Mouse (Mus musculus): ENCODE data around the gene 6430548M08Rik. TPM values are rescaled to one million over a fixed set of nuclear protein-coding genes. Genes with fewer than 3 reads are reported as not detected.

The 6430548M08Rik gene
- 202 and 212 TPM in 2 replicates for polyA plus RNA-seq (2012; rRNA removed)

GRCm38 (mm10) chr8:120113758-120114255, at the start of gene 6430548M08Rik:
Gene 6430548M08Rik, plus strand, starts transcription at chr8:120114152.
- DNase-seq (ENCODE audit: extremely low spot score in 1 of 2, low spot score in 1 of 2): peak; percentile 100

- DNase-seq (ENCODE audit: extremely low spot score in 1 of 2, low spot score in 1 of 2): no peak
These were observed 48.3 kb upstream of the 6430548M08Rik start for GRCm38 (mm10) chr8:120065611-120066010.

- no peak for DNase-seq (ENCODE audit: extremely low spot score in 1 of 2, low spot score in 1 of 2)
These were observed 47.7 kb upstream of the 6430548M08Rik start for GRCm38 (mm10) chr8:120066226-120066625.

GRCm38 (mm10) chr8:120067936-120068668, 45.9 kb upstream of the 6430548M08Rik start:
- DNase-seq (ENCODE audit: extremely low spot score in 1 of 2, low spot score in 1 of 2): no peak

- DNase-seq (ENCODE audit: extremely low spot score in 1 of 2, low spot score in 1 of 2): peak; percentile 61 to 91
These were observed 42.3 kb upstream of the 6430548M08Rik start for GRCm38 (mm10) chr8:120071684-120072083.

GRCm38 (mm10) chr8:120072259-120072658, 41.7 kb upstream of the 6430548M08Rik start:
- DNase-seq (ENCODE audit: extremely low spot score in 1 of 2, low spot score in 1 of 2): no peak

- no peak for DNase-seq (ENCODE audit: extremely low spot score in 1 of 2, low spot score in 1 of 2)
These were observed 41.1 kb upstream of the 6430548M08Rik start for GRCm38 (mm10) chr8:120072827-120073226.

- no peak for DNase-seq (ENCODE audit: extremely low spot score in 1 of 2, low spot score in 1 of 2)
These were observed 39.4 kb upstream of the 6430548M08Rik start for GRCm38 (mm10) chr8:120074516-120074915.

GRCm38 (mm10) chr8:120075347-120075746, 38.6 kb upstream of the 6430548M08Rik start:
- DNase-seq (ENCODE audit: extremely low spot score in 1 of 2, low spot score in 1 of 2): no peak

- DNase-seq (ENCODE audit: extremely low spot score in 1 of 2, low spot score in 1 of 2): peak in 1 of 2 experiments; percentile 86
These were observed 35.9 kb upstream of the 6430548M08Rik start for GRCm38 (mm10) chr8:120078080-120078479.

GRCm38 (mm10) chr8:120079361-120079760, 34.6 kb upstream of the 6430548M08Rik start:
- no peak for DNase-seq (ENCODE audit: extremely low spot score in 1 of 2, low spot score in 1 of 2)

- DNase-seq (ENCODE audit: extremely low spot score in 1 of 2, low spot score in 1 of 2): no peak
These were observed 30.7 kb upstream of the 6430548M08Rik start for GRCm38 (mm10) chr8:120083261-120083660.

GRCm38 (mm10) chr8:120084783-120085182, 29.2 kb upstream of the 6430548M08Rik start:
- peak in 1 of 2 experiments; percentile 48 for DNase-seq (ENCODE audit: extremely low spot score in 1 of 2, low spot score in 1 of 2)

- DNase-seq (ENCODE audit: extremely low spot score in 1 of 2, low spot score in 1 of 2): no peak
These were observed 24.4 kb upstream of the 6430548M08Rik start for GRCm38 (mm10) chr8:120089511-120089910.

- DNase-seq (ENCODE audit: extremely low spot score in 1 of 2, low spot score in 1 of 2): no peak
These were observed 22.9 kb upstream of the 6430548M08Rik start for GRCm38 (mm10) chr8:120091032-120091431.

GRCm38 (mm10) chr8:120093103-120093502, 20.8 kb upstream of the 6430548M08Rik start:
- DNase-seq (ENCODE audit: extremely low spot score in 1 of 2, low spot score in 1 of 2): no peak

- no peak for DNase-seq (ENCODE audit: extremely low spot score in 1 of 2, low spot score in 1 of 2)
These were observed 19.2 kb upstream of the 6430548M08Rik start for GRCm38 (mm10) chr8:120094801-120095200.

- DNase-seq (ENCODE audit: extremely low spot score in 1 of 2, low spot score in 1 of 2): no peak
These were observed 17.5 kb upstream of the 6430548M08Rik start for GRCm38 (mm10) chr8:120096486-120096885.

GRCm38 (mm10) chr8:120100388-120101067, 13.4 kb upstream of the 6430548M08Rik start:
- no peak for DNase-seq (ENCODE audit: extremely low spot score in 1 of 2, low spot score in 1 of 2)

- DNase-seq (ENCODE audit: extremely low spot score in 1 of 2, low spot score in 1 of 2): peak; percentile 70 to 87
These were observed 12.6 kb upstream of the 6430548M08Rik start, which contains the start of gene Zdhhc7 for GRCm38 (mm10) chr8:120101068-120101972. Gene Zdhhc7, minus strand, starts transcription at chr8:120101482.

Measured in frontal cortex, adult 2 months (tissue).